Mouse (Mus musculus): ENCODE data around the gene Frmd8. TPM values are rescaled to one million over a fixed set of nuclear protein-coding genes. Genes with fewer than 3 reads are reported as not detected.

Frmd8 gene
- polyA plus RNA-seq, 1 experiment from 2014 or later = 26.9 TPM

- ATAC-seq = peak; percentile 13
Measured at GRCm38 (mm10) chr19:5803881-5804279, 71.2 kb downstream of the Frmd8 start.

GRCm38 (mm10) chr19:5803041-5803880 lies 71.8 kb downstream of the Frmd8 start:
- H3K9ac ChIP-seq = peak overlapping the region; percentile 75
- no peaks in the 10 kb centered on the region for H3K36me3 ChIP-seq
- no peaks in the 10 kb centered on the region for H3K9me3 ChIP-seq
- peaks cover 39% of the 10 kb centered on the region for H3K4me1 ChIP-seq (replicated peaks)
- H3K27me3 ChIP-seq (replicated peaks) = no peaks in the 10 kb centered on the region
- peak overlapping the region; percentile 52 for H3K4me3 ChIP-seq (replicated peaks)
- H3K27ac ChIP-seq = peak overlapping the region; percentile 100
- H3K4me2 ChIP-seq (replicated peaks) = peak overlapping the region; percentile 93
- WGBS = under 1% methylated on average over 67 of the region's 67 CpGs
- ATAC-seq = peak; percentile 96

More at GRCm38 (mm10) chr19:5803881-5804279, 71.2 kb downstream of the Frmd8 start:
- peaks cover 45% of the 10 kb centered on the region for H3K4me1 ChIP-seq (replicated peaks)
- H3K4me2 ChIP-seq (replicated peaks) = peak overlapping the region; percentile 93
- H3K36me3 ChIP-seq = no peaks in the 10 kb centered on the region
- H3K27me3 ChIP-seq (replicated peaks) = no peaks in the 10 kb centered on the region
- peak overlapping the region; percentile 63 for H3K9ac ChIP-seq
- H3K4me3 ChIP-seq (replicated peaks) = peak overlapping the region; percentile 52
- no peaks in the 10 kb centered on the region for H3K9me3 ChIP-seq
- WGBS = under 1% methylated on average over 16 of the region's 16 CpGs
- peak overlapping the region; percentile 100 for H3K27ac ChIP-seq

- WGBS = 0% methylated on average over 4 of the region's 4 CpGs
- peak overlapping the region; percentile 75; the same call in 1 of the 2 replicates for H3K9ac ChIP-seq
- peak overlapping the region; percentile 100 for H3K27ac ChIP-seq
- no peaks in the 10 kb centered on the region for H3K27me3 ChIP-seq (replicated peaks)
- no peaks in the 10 kb centered on the region for H3K9me3 ChIP-seq
- H3K4me3 ChIP-seq (replicated peaks) = peak overlapping the region; percentile 52
- ATAC-seq = no peak
- peaks cover under 1% of the 10 kb centered on the region; the same call in 1 of the 2 replicates for H3K36me3 ChIP-seq
- H3K4me2 ChIP-seq (replicated peaks) = peak overlapping the region; percentile 93
- H3K4me1 ChIP-seq (replicated peaks) = peaks cover 35% of the 10 kb centered on the region
Measured at GRCm38 (mm10) chr19:5802787-5803040, 72.4 kb downstream of the Frmd8 start.

- Histone ChIP-seq H3K4me1 (replicated peaks) (peaks cover 31% of the 10 kb centered on the region), H3K4me3 (replicated peaks) (peak overlapping the region; percentile 64), H3K4me2 (replicated peaks) (peak overlapping the region; percentile 93), H3K27me3 (replicated peaks) (no peaks in the 10 kb centered on the region), H3K27ac (peak overlapping the region; percentile 100), H3K36me3 (peaks cover 6% of the 10 kb centered on the region; the same call in 1 of the 2 replicates), H3K9me3 (no peaks in the 10 kb centered on the region), H3K9ac (peak overlapping the region; percentile 89)
- peak; percentile 40; the same call in 1 of the 2 replicates for ATAC-seq
- under 1% methylated on average over 25 of the region's 25 CpGs for WGBS
Measured at GRCm38 (mm10) chr19:5802011-5802786, 72.9 kb downstream of the Frmd8 start.

GRCm38 (mm10) chr19:5801432-5801964 lies 73.6 kb downstream of the Frmd8 start:
- Histone ChIP-seq H3K27me3 (replicated peaks) (no peaks in the 10 kb centered on the region), H3K27ac (peak overlapping the region; percentile 100), H3K9ac (peak overlapping the region; percentile 89), H3K9me3 (no peaks in the 10 kb centered on the region), H3K4me1 (replicated peaks) (peaks cover 30% of the 10 kb centered on the region), H3K4me3 (replicated peaks) (peak overlapping the region; percentile 64), H3K4me2 (replicated peaks) (peak overlapping the region; percentile 81), H3K36me3 (peaks cover 11% of the 10 kb centered on the region)
- 2% methylated on average over 3 of the region's 3 CpGs for WGBS
- no peak for ATAC-seq

GRCm38 (mm10) chr19:5800632-5801431 lies 74.2 kb downstream of the Frmd8 start:
- Histone ChIP-seq H3K4me3 (replicated peaks) (peak overlapping the region; percentile 64), H3K27me3 (replicated peaks) (no peaks in the 10 kb centered on the region)

GRCm38 (mm10) chr19:5800350-5800631 lies 74.8 kb downstream of the Frmd8 start:
- H3K4me1 ChIP-seq (replicated peaks) = peaks cover 30% of the 10 kb centered on the region
- no peak for ATAC-seq
- H3K9me3 ChIP-seq = no peaks in the 10 kb centered on the region
- peak overlapping the region; percentile 64 for H3K4me3 ChIP-seq (replicated peaks)
- H3K27ac ChIP-seq = peak overlapping the region; percentile 84
- peaks cover 20% of the 10 kb centered on the region for H3K36me3 ChIP-seq
- H3K4me2 ChIP-seq (replicated peaks) = peak overlapping the region; percentile 81
- 1% methylated on average over 2 of the region's 2 CpGs for WGBS
- peak overlapping the region; percentile 89 for H3K9ac ChIP-seq
- no peaks in the 10 kb centered on the region for H3K27me3 ChIP-seq (replicated peaks)

More at GRCm38 (mm10) chr19:5800632-5801431, 74.2 kb downstream of the Frmd8 start:
- Histone ChIP-seq H3K4me1 (replicated peaks) (peaks cover 30% of the 10 kb centered on the region), H3K9ac (peak overlapping the region; percentile 89), H3K4me2 (replicated peaks) (peak overlapping the region; percentile 81), H3K27ac (peak overlapping the region; percentile 84), H3K9me3 (no peaks in the 10 kb centered on the region), H3K36me3 (peaks cover 18% of the 10 kb centered on the region)
- no peak for ATAC-seq
- WGBS = under 1% methylated on average over 19 of the region's 19 CpGs

Other genes with a start within 250 kb of the Frmd8 start
- 43.0 and 43.3 TPM in 2 replicates for gene Rela, start 237.8 kb downstream of the Frmd8 start, polyA plus RNA-seq (2015; fragmentation: Nextera tagmentation; extraction: Ambion mirVana)
- 21.5 and 23.8 TPM in 2 replicates for gene Sipa1, start 211.6 kb downstream of the Frmd8 start, polyA plus RNA-seq (2015; fragmentation: Nextera tagmentation; extraction: Ambion mirVana)
- 33.7 and 36.3 TPM in 2 replicates for gene Map3k11, start 186.5 kb downstream of the Frmd8 start, polyA plus RNA-seq (2015; fragmentation: Nextera tagmentation; extraction: Ambion mirVana)
- 16.3 and 16.8 TPM in 2 replicates for gene Pcnx3, start 186.4 kb downstream of the Frmd8 start, polyA plus RNA-seq (2015; fragmentation: Nextera tagmentation; extraction: Ambion mirVana)
- gene Kcnk7, start 170.9 kb downstream of the Frmd8 start, polyA plus RNA-seq (2015; fragmentation: Nextera tagmentation; extraction: Ambion mirVana) = 0.29 and 0.43 TPM in 2 replicates
- 38.6 and 40.1 TPM in 2 replicates for gene Ehbp1l1, start 149.0 kb downstream of the Frmd8 start, polyA plus RNA-seq (2015; fragmentation: Nextera tagmentation; extraction: Ambion mirVana)
- gene Fam89b, start 145.6 kb downstream of the Frmd8 start, polyA plus RNA-seq (2015; fragmentation: Nextera tagmentation; extraction: Ambion mirVana) = 68.7 and 69.6 TPM in 2 replicates
- gene Ltbp3, start 134.4 kb downstream of the Frmd8 start, polyA plus RNA-seq (2015; fragmentation: Nextera tagmentation; extraction: Ambion mirVana) = 20.7 and 21.7 TPM in 2 replicates
- 60.6 and 60.9 TPM in 2 replicates for gene Scyl1, start 103.9 kb downstream of the Frmd8 start, polyA plus RNA-seq (2015; fragmentation: Nextera tagmentation; extraction: Ambion mirVana)
- 3.5 and 4.2 TPM in 2 replicates for gene Slc25a45, start 2.5 kb upstream of the Frmd8 start, polyA plus RNA-seq (2015; fragmentation: Nextera tagmentation; extraction: Ambion mirVana)
- gene Tigd3, start 18.9 kb upstream of the Frmd8 start, polyA plus RNA-seq (2015; fragmentation: Nextera tagmentation; extraction: Ambion mirVana) = 1.9 and 2.7 TPM in 2 replicates
- gene Dpf2, start 37.7 kb upstream of the Frmd8 start, polyA plus RNA-seq (2015; fragmentation: Nextera tagmentation; extraction: Ambion mirVana) = 109 and 118 TPM in 2 replicates
- gene Cdc42ep2, start 49.5 kb upstream of the Frmd8 start, polyA plus RNA-seq (2015; fragmentation: Nextera tagmentation; extraction: Ambion mirVana) = 11.9 and 12.4 TPM in 2 replicates
- 64.0 and 65.8 TPM in 2 replicates for gene Pola2, start 88.9 kb upstream of the Frmd8 start, polyA plus RNA-seq (2015; fragmentation: Nextera tagmentation; extraction: Ambion mirVana)
- gene Slc22a20, start 110.9 kb upstream of the Frmd8 start, polyA plus RNA-seq (2015; fragmentation: Nextera tagmentation; extraction: Ambion mirVana) = not detected in 2 replicates
- 10.3 and 10.4 TPM in 2 replicates for gene Capn1, start 140.6 kb upstream of the Frmd8 start, polyA plus RNA-seq (2015; fragmentation: Nextera tagmentation; extraction: Ambion mirVana)
- gene Syvn1, start 171.3 kb upstream of the Frmd8 start, polyA plus RNA-seq (2015; fragmentation: Nextera tagmentation; extraction: Ambion mirVana) = 24.2 and 27.4 TPM in 2 replicates
- gene Mrpl49, start 182.5 kb upstream of the Frmd8 start, polyA plus RNA-seq (2015; fragmentation: Nextera tagmentation; extraction: Ambion mirVana) = 72.7 and 78.4 TPM in 2 replicates
- 876 and 881 TPM in 2 replicates for gene Fau, start 182.6 kb upstream of the Frmd8 start, polyA plus RNA-seq (2015; fragmentation: Nextera tagmentation; extraction: Ambion mirVana)
- gene Znhit2, start 185.9 kb upstream of the Frmd8 start, polyA plus RNA-seq (2015; fragmentation: Nextera tagmentation; extraction: Ambion mirVana) = 30.1 and 31.9 TPM in 2 replicates
- gene Tm7sf2, start 193.1 kb upstream of the Frmd8 start, polyA plus RNA-seq (2015; fragmentation: Nextera tagmentation; extraction: Ambion mirVana) = 34.8 and 34.9 TPM in 2 replicates
- 61.2 and 64.5 TPM in 2 replicates for gene Vps51, start 202.0 kb upstream of the Frmd8 start, polyA plus RNA-seq (2015; fragmentation: Nextera tagmentation; extraction: Ambion mirVana)
- not detected in 2 replicates for gene Tmem262, start 204.8 kb upstream of the Frmd8 start, polyA plus RNA-seq (2015; fragmentation: Nextera tagmentation; extraction: Ambion mirVana)
- 1.3 and 2.2 TPM in 2 replicates for gene Gm28374, start 207.0 kb upstream of the Frmd8 start, polyA plus RNA-seq (2015; fragmentation: Nextera tagmentation; extraction: Ambion mirVana)
- 58.5 and 61.3 TPM in 2 replicates for gene Zfpl1, start 209.7 kb upstream of the Frmd8 start, polyA plus RNA-seq (2015; fragmentation: Nextera tagmentation; extraction: Ambion mirVana)
- 32.3 and 32.9 TPM in 2 replicates for gene Cdca5, start 209.7 kb upstream of the Frmd8 start, polyA plus RNA-seq (2015; fragmentation: Nextera tagmentation; extraction: Ambion mirVana)
- gene AC131692.1, start 219.1 kb upstream of the Frmd8 start, polyA plus RNA-seq (2015; fragmentation: Nextera tagmentation; extraction: Ambion mirVana) = 0.18 and 0.37 TPM in 2 replicates
- 28.9 and 38.8 TPM in 2 replicates for gene Naaladl1, start 230.5 kb upstream of the Frmd8 start, polyA plus RNA-seq (2015; fragmentation: Nextera tagmentation; extraction: Ambion mirVana)
- 44.3 and 44.7 TPM in 2 replicates for gene Sac3d1, start 243.4 kb upstream of the Frmd8 start, polyA plus RNA-seq (2015; fragmentation: Nextera tagmentation; extraction: Ambion mirVana)